Mouse (Mus musculus) liver, embryonic 14.5 days (tissue): ENCODE data around the gene Iqcf4. TPM values are rescaled to one million over a fixed set of nuclear protein-coding genes. Genes with fewer than 3 reads are reported as not detected.

Source experiments
- ATAC-seq: fragments of 200-750 bp; cut with Nextera tagmentation; 2 replicates; pipeline ENCODE4 v1.8.0; 2017; ENCODE audit warnings: moderate number of reproducible peaks, mild to moderate bottlenecking, moderate library complexity; ENCODE audit not compliant: insufficient read depth
- DNase-seq, 3 experiments: peaks; one replicate each; pipeline ENCODE4 v3.0.0-alpha.2; 2012 to 2013; ENCODE audit warnings: low read depth in 3 of 3, low spot score in 3 of 3
- H3K27ac ChIP-seq: fragments of 300-500 bp; sonication (generic); 2 replicates; pipeline ENCODE4 v1.5.1; 2014; ENCODE audit warnings: moderate library complexity, mild to moderate bottlenecking, control low read depth, inconsistent platforms
- H3K27me3 ChIP-seq: fragments of 300-500 bp; sonication (generic); 2 replicates; pipeline ENCODE4 v1.6.1; 2014; ENCODE audit warnings: mild to moderate bottlenecking, low read length, moderate library complexity; ENCODE audit not compliant: control insufficient read depth, insufficient read depth
- H3K36me3 ChIP-seq: fragments of 300-500 bp; sonication (generic); replicated peaks from 2 replicates; pipeline ENCODE4 v1.6.1; 2014; ENCODE audit warnings: low read depth; ENCODE audit not compliant: control insufficient read depth, insufficient read depth
- H3K4me1 ChIP-seq, 2 experiments: fragments of 200-500 bp in 1 of 2; fragments of 300-500 bp in 1 of 2; sonication (generic) in 1 of 2; replicated peaks; 2 replicates each; pipeline ENCODE4 v1.6.1; 2012 to 2014; ENCODE audit warnings: antibody characterized with exemption in 1 of 2, inconsistent platforms in 1 of 2, low read length in 1 of 2; ENCODE audit not compliant: control insufficient read depth in 2 of 2, insufficient read depth in 2 of 2
- H3K4me2 ChIP-seq: fragments of 300-500 bp; sonication (generic); 2 replicates; pipeline ENCODE4 v1.6.1; 2014; ENCODE audit warnings: low read depth, mild to moderate bottlenecking, control low read depth, moderate library complexity
- H3K4me3 ChIP-seq, 2 experiments: fragments of 200-500 bp in 1 of 2; fragments of 300-500 bp in 1 of 2; sonication (generic) in 1 of 2; 2 replicates each; pipeline ENCODE4 v1.5.1; 2012 to 2014; ENCODE audit warnings: low read depth in 2 of 2, low read length in 2 of 2, mild to moderate bottlenecking in 2 of 2, control low read depth in 1 of 2, inconsistent platforms in 1 of 2, moderate library complexity in 1 of 2; ENCODE audit not compliant: insufficient read depth in 1 of 2
- H3K9ac ChIP-seq: fragments of 300-500 bp; sonication (generic); replicated peaks from 2 replicates; pipeline ENCODE4 v1.6.1; 2014; ENCODE audit warnings: mild to moderate bottlenecking, control low read depth, moderate library complexity
- H3K9me3 ChIP-seq: fragments of 300-500 bp; sonication (generic); 2 replicates; pipeline ENCODE4 v1.6.1; 2016; ENCODE audit warnings: low read length, mixed read lengths; ENCODE audit not compliant: control insufficient read depth
- CTCF ChIP-seq: IDR thresholded peaks from 2 replicates; pipeline ENCODE4 v1.5.1; 2016; ENCODE audit warnings: antibody characterized with exemption, low read depth, control low read depth
- EP300 ChIP-seq: IDR thresholded peaks from 2 replicates; pipeline ENCODE4 v1.6.1; 2016; ENCODE audit warnings: antibody characterized with exemption, low read depth
- WGBS: fragments of 180-500 bp; shearing (Covaris S2); extraction: QIAGEN DNeasy Blood & Tissue Kit; methylation state at CpG from one replicate; pipeline ENCODE4 v1.1.7; 2014; ENCODE audit not compliant: insufficient replicate concordance; 5-methylcytosine and 5-hydroxymethylcytosine counted together
- polyA plus RNA-seq, 2 experiments: library from polyadenylated mRNA; depleted of rRNA in 1 of 2; stranded (reverse) in 1 of 2; unstranded in 1 of 2; fragments of >200 nt; fragmentation: Nextera tagmentation in 1 of 2; extraction: Ambion mirVana in 1 of 2; gene quantifications; 2 replicates each; pipeline versions ENCODE4 v1.2.1 to v1.2.3; 2012 to 2014

The Iqcf4 gene
- polyA plus RNA-seq, 2 experiments = not detected

DNA sequence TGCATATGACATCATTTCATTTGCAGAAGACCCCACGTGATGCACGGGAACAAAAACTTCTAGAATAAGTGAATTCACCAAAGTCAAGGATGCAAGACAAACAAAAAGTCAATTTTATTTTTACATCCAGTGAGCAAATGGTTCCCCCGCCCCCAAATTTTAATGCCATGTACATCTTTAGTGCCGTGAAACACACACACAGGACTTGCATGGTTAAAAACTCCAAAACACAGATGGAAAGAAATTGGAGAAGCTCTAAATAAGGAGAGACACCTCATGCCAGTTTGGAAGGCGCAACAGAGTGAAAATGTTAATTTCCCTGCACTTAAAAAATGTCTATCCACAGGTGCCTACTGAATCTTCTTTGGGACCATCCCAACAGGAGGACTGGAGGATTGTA, 21.4 kb upstream of the Iqcf4 start:
- Histone ChIP-seq H3K4me3 (no peak overlapping the region), H3K27me3 (no peaks in the 10 kb centered on the region), H3K4me1 (no peaks in the 10 kb centered on the region), H3K27ac (no peak overlapping the region), H3K9me3 (no peaks in the 10 kb centered on the region), H3K9ac (no peak overlapping the region), H3K4me2 (no peak overlapping the region), H3K36me3 (no peaks in the 10 kb centered on the region)
- WGBS = 62% methylated on average over 5 of the region's 5 CpGs
- no peak for TF ChIP-seq EP300
- ATAC-seq = no peak
- no peak for DNase-seq

GRCm38 (mm10) chr9:106582552-106582951, 11.8 kb upstream of the Iqcf4 start:
- DNase-seq = no peak
- Histone ChIP-seq H3K9ac (no peak overlapping the region), H3K4me3 (no peak overlapping the region), H3K27ac (no peak overlapping the region), H3K4me1 (no peaks in the 10 kb centered on the region), H3K9me3 (no peaks in the 10 kb centered on the region; the same call in 1 of the 2 replicates), H3K36me3 (no peaks in the 10 kb centered on the region), H3K27me3 (no peaks in the 10 kb centered on the region), H3K4me2 (no peak overlapping the region)
- TF ChIP-seq CTCF = no peak
- no peak for TF ChIP-seq EP300
- ATAC-seq = no peak
- 37% methylated on average over 1 of the region's 1 CpGs for WGBS

DNA sequence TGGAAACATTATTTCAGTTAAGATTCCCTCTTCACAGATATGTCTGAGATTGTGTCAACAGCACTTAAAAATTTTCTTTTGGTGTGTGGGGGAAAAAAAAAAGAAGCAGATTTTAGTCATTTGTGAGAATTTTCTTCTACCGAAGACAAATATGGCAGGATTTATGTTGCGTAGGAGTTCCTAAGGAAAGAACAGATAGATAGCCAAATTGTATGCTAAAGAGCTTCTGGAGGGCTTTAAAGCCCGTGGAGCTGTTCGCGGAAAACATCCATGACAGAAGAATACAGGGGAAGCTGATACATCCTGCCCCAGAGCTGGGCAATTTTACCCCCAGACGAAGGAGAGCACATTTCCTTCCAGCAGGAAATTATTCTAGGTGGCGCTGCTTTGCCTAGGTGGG, 9.2 kb upstream of the Iqcf4 start:
- TF ChIP-seq EP300 = no peak
- no peak for TF ChIP-seq CTCF
- DNase-seq = no peak
- Histone ChIP-seq H3K4me2 (no peak overlapping the region), H3K9ac (no peak overlapping the region), H3K36me3 (no peaks in the 10 kb centered on the region), H3K27ac (no peak overlapping the region), H3K9me3 (no peaks in the 10 kb centered on the region; the same call in 1 of the 2 replicates), H3K4me1 (no peaks in the 10 kb centered on the region), H3K27me3 (no peaks in the 10 kb centered on the region), H3K4me3 (no peak overlapping the region)
- 66% methylated on average over 7 of the region's 7 CpGs for WGBS
- ATAC-seq = no peak

- no peak overlapping the region for H3K27ac ChIP-seq
- H3K27me3 ChIP-seq = no peaks in the 10 kb centered on the region
- H3K4me2 ChIP-seq = no peak overlapping the region
- DNase-seq (no peak), ATAC-seq (no peak)
- no peaks in the 10 kb centered on the region for H3K36me3 ChIP-seq
- H3K4me1 ChIP-seq = no peaks in the 10 kb centered on the region
- no peak overlapping the region for H3K4me3 ChIP-seq
- H3K9me3 ChIP-seq = no peaks in the 10 kb centered on the region; the same call in 1 of the 2 replicates
- H3K9ac ChIP-seq = no peak overlapping the region
- TF ChIP-seq EP300 = no peak
- TF ChIP-seq CTCF = no peak
- WGBS = 64% methylated on average over 2 of the region's 2 CpGs
Measured at GRCm38 (mm10) chr9:106576112-106576511, 5.3 kb upstream of the Iqcf4 start.

- Histone ChIP-seq H3K36me3 (no peaks in the 10 kb centered on the region), H3K4me1 (no peaks in the 10 kb centered on the region), H3K27ac (no peak overlapping the region), H3K4me2 (no peak overlapping the region), H3K9ac (no peak overlapping the region), H3K27me3 (no peaks in the 10 kb centered on the region), H3K4me3 (no peak overlapping the region), H3K9me3 (no peaks in the 10 kb centered on the region)
- no peak for ATAC-seq
- no peak for DNase-seq
- WGBS = 74% methylated on average over 5 of the region's 5 CpGs
- TF ChIP-seq CTCF (no peak), EP300 (no peak)
Measured at GRCm38 (mm10) chr9:106573366-106573765, 2.6 kb upstream of the Iqcf4 start.
